In genomic region chr16:23456534-23456933, GRCm38 (mm10) we compare ENCODE assay signal across 11 mouse cellular contexts. TPM values are rescaled to one million over a fixed set of nuclear protein-coding genes. Genes with fewer than 3 reads are reported as not detected.
DNase-seq lines count a peak whose midpoint lies in the region; ATAC-seq and TF ChIP-seq lines count a peak whose summit lies in the region.
"Had no signal": no experiment of that assay in that cellular context is flagged by ENCODE, and none has a peak within 500 bp of the region (broad histone marks: within the 10 kb centered on the region; RNA-seq: fewer than 3 reads in every experiment).

No protein-coding gene starts in this region.

- WGBS in intestine, embryonic 16.5 days, result 48% methylated on average over 3 of the region's 3 CpGs
- WGBS in intestine, postnatal 0 days, result 61% methylated on average over 3 of the region's 3 CpGs
- WGBS in heart, embryonic 13.5 days, result 57% methylated on average over 3 of the region's 3 CpGs
- WGBS in lung, embryonic 15.5 days, result 41% methylated on average over 3 of the region's 3 CpGs

- no peaks in the 10 kb centered on the region for H3K9me3 ChIP-seq in intestine, embryonic 16.5 days (ENCODE audit: control insufficient read depth, low read length)
- H3K9me3 ChIP-seq in intestine, postnatal 0 days (ENCODE audit: control insufficient read depth), result no peaks in the 10 kb centered on the region
- no peaks in the 10 kb centered on the region for H3K9me3 ChIP-seq in heart, embryonic 13.5 days
- no peaks in the 10 kb centered on the region for H3K9me3 ChIP-seq in lung, embryonic 15.5 days

- TF ChIP-seq CTCF in intestine, postnatal 0 days (IDR thresholded peaks at IDR 0.05; ENCODE audit: low read depth), result no peak

- no peak overlapping the region for H3K9ac ChIP-seq in intestine, embryonic 16.5 days (ENCODE audit: low read depth, low read length)
- H3K9ac ChIP-seq in intestine, postnatal 0 days (ENCODE audit: low read depth, low read length), result no peak overlapping the region
- no peak overlapping the region for H3K9ac ChIP-seq in heart, embryonic 13.5 days
- no peak overlapping the region for H3K9ac ChIP-seq in lung, embryonic 15.5 days
- H3K9ac ChIP-seq: forebrain, postnatal 0 days had no signal

- H3K4me3 ChIP-seq in intestine, embryonic 16.5 days (ENCODE audit: low read length), result no peak overlapping the region
- no peak overlapping the region for H3K4me3 ChIP-seq in intestine, postnatal 0 days (ENCODE audit: low read depth, low read length)
- no peak overlapping the region for H3K4me3 ChIP-seq in heart, embryonic 13.5 days
- no peak overlapping the region for H3K4me3 ChIP-seq in lung, embryonic 15.5 days

- H3K4me1 ChIP-seq in intestine, embryonic 16.5 days (ENCODE audit: control insufficient read depth, insufficient read depth, low read length), result no peaks in the 10 kb centered on the region
- no peaks in the 10 kb centered on the region for H3K4me1 ChIP-seq in intestine, postnatal 0 days (replicated peaks; ENCODE audit: control insufficient read depth, insufficient read depth, low read length)
- peaks cover 13% of the 10 kb centered on the region for H3K4me1 ChIP-seq in heart, embryonic 13.5 days
- H3K4me1 ChIP-seq in lung, embryonic 15.5 days, result peaks cover 12% of the 10 kb centered on the region

- H3K27ac ChIP-seq in intestine, embryonic 16.5 days (ENCODE audit: low read length), result no peak overlapping the region
- no peak overlapping the region for H3K27ac ChIP-seq in intestine, postnatal 0 days (ENCODE audit: low read depth, low read length)
- peak overlapping the region; percentile 50 for H3K27ac ChIP-seq in heart, embryonic 13.5 days (replicated peaks)
- H3K27ac ChIP-seq in lung, embryonic 15.5 days, result peak overlapping the region; percentile 21; the same call in 1 of the 2 replicates

- H3K36me3 ChIP-seq in intestine, embryonic 16.5 days (ENCODE audit: control insufficient read depth, insufficient read depth, low read length), result no peaks in the 10 kb centered on the region
- H3K36me3 ChIP-seq in intestine, postnatal 0 days (ENCODE audit: control insufficient read depth, insufficient read depth), result no peaks in the 10 kb centered on the region
- H3K36me3 ChIP-seq in heart, embryonic 13.5 days, result no peaks in the 10 kb centered on the region
- no peaks in the 10 kb centered on the region for H3K36me3 ChIP-seq in lung, embryonic 15.5 days

- DNase-seq in adrenal gland, postnatal 14 days, result peak; percentile 63
- DNase-seq in thymus, postnatal 0 days (ENCODE audit: low spot score), result no peak
- no peak for DNase-seq in layer of hippocampus, postnatal 25 days (ENCODE audit: extremely low spot score in 1 of 2, low spot score in 1 of 2)
- no peak for DNase-seq in left cerebral cortex, adult 8-10 months (ENCODE audit: low spot score in 2 of 2)
- DNase-seq: forebrain, postnatal 0 days had no signal

- H3K4me2 ChIP-seq in intestine, embryonic 16.5 days (ENCODE audit: low read depth, low read length), result no peak overlapping the region
- H3K4me2 ChIP-seq in intestine, postnatal 0 days (replicated peaks; ENCODE audit: low read depth), result no peak overlapping the region
- H3K4me2 ChIP-seq in heart, embryonic 13.5 days, result no peak overlapping the region
- H3K4me2 ChIP-seq in lung, embryonic 15.5 days, result no peak overlapping the region

- no peaks in the 10 kb centered on the region for H3K27me3 ChIP-seq in intestine, embryonic 16.5 days (replicated peaks; ENCODE audit: control insufficient read depth, insufficient read depth, low read length)
- no peaks in the 10 kb centered on the region for H3K27me3 ChIP-seq in intestine, postnatal 0 days (replicated peaks; ENCODE audit: control insufficient read depth, insufficient read depth, low read length)
- H3K27me3 ChIP-seq in heart, embryonic 13.5 days (replicated peaks), result peaks cover 5% of the 10 kb centered on the region; the same call in 1 of the 2 replicates
- no peaks in the 10 kb centered on the region for H3K27me3 ChIP-seq in lung, embryonic 15.5 days

- peak; percentile 44; the same call in 1 of the 2 replicates for ATAC-seq in intestine, embryonic 16.5 days
- ATAC-seq in intestine, postnatal 0 days, result no peak
- no peak for ATAC-seq in heart, embryonic 13.5 days (ENCODE audit: extremely low read depth, insufficient number of reproducible peaks, low FRiP score, low TSS enrichment)
- peak; percentile 51; the same call in 1 of the 2 replicates for ATAC-seq in lung, embryonic 15.5 days (ENCODE audit: borderline replicate concordance, extremely low read depth, low FRiP score, low TSS enrichment)
- ATAC-seq: forebrain, postnatal 0 days had no signal

RNA-seq across cellular contexts. Expression of gene Rtp1, which starts 27.6 kb away (rescaled TPM):
- not detected in 2 replicates for polyA plus RNA-seq in intestine, embryonic 16.5 days (2015; fragmentation: Nextera tagmentation; extraction: Ambion mirVana)
- polyA plus RNA-seq in intestine, postnatal 0 days (2015; fragmentation: Nextera tagmentation; extraction: Ambion mirVana), result not detected in 2 replicates
- not detected in 2 replicates for total RNA-seq in adrenal gland, postnatal 14 days (2021)
- polyA plus RNA-seq in heart, embryonic 13.5 days (2015; fragmentation: Nextera tagmentation; extraction: Ambion mirVana), result not detected in 2 replicates
- not detected in 2 replicates for polyA plus RNA-seq in lung, embryonic 15.5 days (2015; fragmentation: Nextera tagmentation; extraction: Ambion mirVana)
- not detected in 2 replicates for polyA plus RNA-seq in thymus, postnatal 0 days (2015; fragmentation: Nextera tagmentation; extraction: Ambion mirVana)
- total RNA-seq in layer of hippocampus, postnatal 25 days (2021), result under 1 TPM; 0.44 to 0.45 TPM
- under 1 TPM; 0.26 to 0.44 (median 0.35) TPM for total RNA-seq in left cerebral cortex, adult 8-10 months (2022)
- total RNA-seq: neutrophil, adult 5-6 weeks had no signal
- polyA plus RNA-seq: limb, embryonic 11.5 days had no signal

Comparison
In these comparisons a context has a peak if more than half of its experiments do, and no peak if none do; other contexts are left out.
1. ATAC-seq: peak in intestine, embryonic 16.5 days (single experiment) and lung, embryonic 15.5 days (single experiment); none in intestine, postnatal 0 days (single experiment) and heart, embryonic 13.5 days (single experiment).
2. H3K27ac ChIP-seq: peak in heart, embryonic 13.5 days (single experiment) and lung, embryonic 15.5 days (single experiment); none in intestine, embryonic 16.5 days (single experiment) and intestine, postnatal 0 days (single experiment).